Mouse (Mus musculus): ENCODE results near the gene Rps17. TPM values are rescaled to one million over a fixed set of nuclear protein-coding genes. Genes with fewer than 3 reads are reported as not detected.

The Rps17 gene
- 1,270 and 1,322 TPM in 2 replicates for polyA plus RNA-seq (2015; fragmentation: Nextera tagmentation; extraction: Ambion mirVana)

- Histone ChIP-seq H3K4me2 (replicated peaks) (peak within 1 kb of the TSS; percentile 97), H3K9ac (peak within 1 kb of the TSS; percentile 99), H3K9me3 (no peaks in the 10 kb centered on the region), H3K27me3 (no peaks in the 10 kb centered on the region), H3K36me3 (peaks cover 42% of the 10 kb centered on the region), H3K4me1 (peaks cover 22% of the 10 kb centered on the region), H3K4me3 (peak within 1 kb of the TSS; percentile 96), H3K27ac (peak within 1 kb of the TSS; percentile 92)
- under 1% methylated on average over 85 of the region's 85 CpGs for WGBS
- peak; percentile 92 for ATAC-seq (ENCODE audit: low FRiP score, low read depth)
These were observed at the start of gene Rps17 for GRCm38 (mm10) chr7:81344544-81345446. Gene Rps17, minus strand, starts transcription at chr7:81345254.

- no peaks in the 10 kb centered on the region for H3K27me3 ChIP-seq
- no peak overlapping the region for H3K4me3 ChIP-seq
- H3K4me1 ChIP-seq = no peaks in the 10 kb centered on the region
- no peaks in the 10 kb centered on the region for H3K36me3 ChIP-seq
- WGBS = 80% methylated on average over 1 of the region's 1 CpGs
- no peak overlapping the region for H3K27ac ChIP-seq
- H3K9me3 ChIP-seq = no peaks in the 10 kb centered on the region
- ATAC-seq (ENCODE audit: low FRiP score, low read depth) = no peak
- no peak overlapping the region for H3K4me2 ChIP-seq (replicated peaks)
- no peak overlapping the region for H3K9ac ChIP-seq
These were observed 34.3 kb upstream of the Rps17 start for GRCm38 (mm10) chr7:81379363-81379762.

- Histone ChIP-seq H3K27me3 (peaks cover 36% of the 10 kb centered on the region), H3K4me2 (replicated peaks) (peak overlapping the region; percentile 57), H3K4me1 (peaks cover 11% of the 10 kb centered on the region; the same call in 1 of the 2 replicates), H3K9me3 (no peaks in the 10 kb centered on the region), H3K9ac (peak overlapping the region; percentile 48; the same call in 1 of the 2 replicates), H3K27ac (no peak overlapping the region), H3K36me3 (no peaks in the 10 kb centered on the region), H3K4me3 (peak overlapping the region; percentile 25; the same call in 1 of the 2 replicates)
- WGBS = 6% methylated on average over 13 of the region's 13 CpGs
- ATAC-seq (ENCODE audit: low FRiP score, low read depth) = no peak
These were observed 27.4 kb upstream of the Rps17 start for GRCm38 (mm10) chr7:81372337-81372920.

GRCm38 (mm10) chr7:81371811-81372210 lies 26.8 kb upstream of the Rps17 start:
- H3K36me3 ChIP-seq = no peaks in the 10 kb centered on the region
- H3K4me1 ChIP-seq = peaks cover 11% of the 10 kb centered on the region; the same call in 1 of the 2 replicates
- no peak overlapping the region for H3K4me3 ChIP-seq
- peaks cover 36% of the 10 kb centered on the region for H3K27me3 ChIP-seq
- 14% methylated on average over 5 of the region's 5 CpGs for WGBS
- peak overlapping the region; percentile 57 for H3K4me2 ChIP-seq (replicated peaks)
- no peak overlapping the region for H3K9ac ChIP-seq
- no peak overlapping the region for H3K27ac ChIP-seq
- H3K9me3 ChIP-seq = no peaks in the 10 kb centered on the region
- no peak for ATAC-seq (ENCODE audit: low FRiP score, low read depth)

- H3K27ac ChIP-seq = no peak overlapping the region
- no peaks in the 10 kb centered on the region for H3K36me3 ChIP-seq
- H3K4me2 ChIP-seq (replicated peaks) = no peak overlapping the region
- no peak for ATAC-seq (ENCODE audit: low FRiP score, low read depth)
- WGBS = 60% methylated on average over 3 of the region's 3 CpGs
- no peaks in the 10 kb centered on the region for H3K9me3 ChIP-seq
- H3K9ac ChIP-seq = no peak overlapping the region
- no peak overlapping the region for H3K4me3 ChIP-seq
- peaks cover 11% of the 10 kb centered on the region; the same call in 1 of the 2 replicates for H3K4me1 ChIP-seq
- H3K27me3 ChIP-seq = peaks cover 36% of the 10 kb centered on the region
These were observed 24.7 kb upstream of the Rps17 start for GRCm38 (mm10) chr7:81369724-81370123.

GRCm38 (mm10) chr7:81367946-81368345 lies 22.9 kb upstream of the Rps17 start:
- Histone ChIP-seq H3K27ac (no peak overlapping the region), H3K9me3 (no peaks in the 10 kb centered on the region), H3K4me1 (peaks cover 11% of the 10 kb centered on the region; the same call in 1 of the 2 replicates), H3K36me3 (no peaks in the 10 kb centered on the region), H3K9ac (no peak overlapping the region), H3K4me3 (no peak overlapping the region), H3K4me2 (replicated peaks) (no peak overlapping the region), H3K27me3 (peaks cover 29% of the 10 kb centered on the region)
- WGBS = 64% methylated on average over 3 of the region's 3 CpGs
- no peak for ATAC-seq (ENCODE audit: low FRiP score, low read depth)

- H3K4me3 ChIP-seq = no peak overlapping the region
- H3K27me3 ChIP-seq = no peaks in the 10 kb centered on the region
- H3K9me3 ChIP-seq = no peaks in the 10 kb centered on the region
- no peak for ATAC-seq (ENCODE audit: low FRiP score, low read depth)
- WGBS = 76% methylated on average over 7 of the region's 7 CpGs
- H3K4me2 ChIP-seq (replicated peaks) = no peak overlapping the region
- H3K27ac ChIP-seq = no peak overlapping the region
- H3K36me3 ChIP-seq = no peaks in the 10 kb centered on the region
- H3K4me1 ChIP-seq = peaks cover 12% of the 10 kb centered on the region; the same call in 1 of the 2 replicates
- no peak overlapping the region for H3K9ac ChIP-seq
These were observed 11.9 kb upstream of the Rps17 start for GRCm38 (mm10) chr7:81356975-81357374.

GRCm38 (mm10) chr7:81356360-81356759 lies 11.3 kb upstream of the Rps17 start:
- H3K9ac ChIP-seq = no peak overlapping the region
- ATAC-seq (ENCODE audit: low FRiP score, low read depth) = no peak
- no peak overlapping the region for H3K4me3 ChIP-seq
- H3K27me3 ChIP-seq = no peaks in the 10 kb centered on the region
- no peaks in the 10 kb centered on the region for H3K9me3 ChIP-seq
- H3K4me1 ChIP-seq = peaks cover 12% of the 10 kb centered on the region; the same call in 1 of the 2 replicates
- H3K27ac ChIP-seq = no peak overlapping the region
- H3K36me3 ChIP-seq = no peaks in the 10 kb centered on the region
- WGBS = 88% methylated on average over 1 of the region's 1 CpGs
- no peak overlapping the region for H3K4me2 ChIP-seq (replicated peaks)

- peaks cover 12% of the 10 kb centered on the region; the same call in 1 of the 2 replicates for H3K4me1 ChIP-seq
- no peaks in the 10 kb centered on the region for H3K36me3 ChIP-seq
- H3K27ac ChIP-seq = no peak overlapping the region
- 17% methylated on average over 7 of the region's 7 CpGs for WGBS
- H3K4me2 ChIP-seq (replicated peaks) = no peak overlapping the region
- no peak overlapping the region for H3K4me3 ChIP-seq
- no peak for ATAC-seq (ENCODE audit: low FRiP score, low read depth)
- no peaks in the 10 kb centered on the region for H3K27me3 ChIP-seq
- H3K9me3 ChIP-seq = no peaks in the 10 kb centered on the region
- H3K9ac ChIP-seq = no peak overlapping the region
These were observed 10.7 kb upstream of the Rps17 start for GRCm38 (mm10) chr7:81355746-81356145.

GRCm38 (mm10) chr7:81351826-81352225 lies 6.8 kb upstream of the Rps17 start:
- Histone ChIP-seq H3K9ac (no peak overlapping the region), H3K27ac (no peak overlapping the region), H3K9me3 (no peaks in the 10 kb centered on the region), H3K36me3 (no peaks in the 10 kb centered on the region), H3K4me1 (peaks cover 12% of the 10 kb centered on the region; the same call in 1 of the 2 replicates), H3K4me2 (replicated peaks) (no peak overlapping the region), H3K4me3 (no peak overlapping the region), H3K27me3 (no peaks in the 10 kb centered on the region)
- WGBS = 74% methylated on average over 4 of the region's 4 CpGs
- no peak for ATAC-seq (ENCODE audit: low FRiP score, low read depth)

GRCm38 (mm10) chr7:81348206-81348605 lies 3.2 kb upstream of the Rps17 start:
- Histone ChIP-seq H3K27me3 (no peaks in the 10 kb centered on the region), H3K9ac (no peak overlapping the region), H3K4me1 (peaks cover 8% of the 10 kb centered on the region), H3K27ac (no peak overlapping the region), H3K36me3 (peaks cover 8% of the 10 kb centered on the region), H3K4me3 (no peak overlapping the region), H3K9me3 (no peaks in the 10 kb centered on the region), H3K4me2 (replicated peaks) (no peak overlapping the region)
- WGBS = 72% methylated on average over 7 of the region's 7 CpGs
- ATAC-seq (ENCODE audit: low FRiP score, low read depth) = no peak

Data from limb, embryonic 13.5 days (tissue).